Mouse (Mus musculus): ENCODE measurements around the gene Eps8l3. TPM values are rescaled to one million over a fixed set of nuclear protein-coding genes. Genes with fewer than 3 reads are reported as not detected.
A peak's percentile ranks its signal among the peaks of the same experiment; 100 is the strongest.

Eps8l3 gene
- polyA plus RNA-seq, 1 experiment from 2014 or later = not detected

- Histone ChIP-seq H3K9ac (ENCODE audit: low read depth, low read length) (no peak overlapping the region), H3K4me1 (ENCODE audit: control insufficient read depth, insufficient read depth, low read length) (peaks cover 16% of the 10 kb centered on the region; the same call in 1 of the 2 replicates), H3K4me3 (ENCODE audit: low read depth, low read length) (no peak overlapping the region), H3K9me3 (replicated peaks; ENCODE audit: control insufficient read depth, low read length, poor library complexity, severe bottlenecking) (no peaks in the 10 kb centered on the region), H3K4me2 (ENCODE audit: low read length) (no peak overlapping the region), H3K27ac (ENCODE audit: low read length) (peak overlapping the region; percentile 59), H3K27me3 (ENCODE audit: control insufficient read depth, insufficient read depth, low read depth, low read length) (no peaks in the 10 kb centered on the region), H3K36me3 (ENCODE audit: control insufficient read depth, insufficient read depth, low read length) (no peaks in the 10 kb centered on the region)
- no peak for ATAC-seq
- WGBS = 35% methylated on average over 4 of the region's 4 CpGs
Observed at GRCm38 (mm10) chr3:107939830-107940229, 62.8 kb downstream of the Eps8l3 start.

DNA sequence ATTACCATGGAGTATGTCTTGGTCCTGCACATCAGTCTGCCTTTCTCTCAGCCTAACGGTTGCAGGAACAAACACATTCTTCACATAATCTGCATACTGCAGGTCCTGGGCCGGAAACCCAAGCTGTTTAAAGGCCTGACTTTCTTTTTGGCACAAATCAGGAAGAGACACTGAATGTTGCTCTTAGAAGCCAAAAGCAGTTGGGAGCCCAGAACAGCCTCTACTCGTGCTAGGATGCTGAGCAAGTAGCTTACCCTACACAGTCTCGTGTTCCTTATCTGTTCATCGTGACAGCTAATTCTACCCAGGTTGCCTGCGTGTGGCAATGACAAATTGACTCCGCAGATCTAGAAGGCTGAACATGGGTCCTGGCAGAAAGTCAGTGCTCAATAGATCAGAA lies 63.5 kb downstream of the Eps8l3 start:
- no peak overlapping the region for H3K4me3 ChIP-seq (ENCODE audit: low read depth, low read length)
- no peaks in the 10 kb centered on the region for H3K36me3 ChIP-seq (ENCODE audit: control insufficient read depth, insufficient read depth, low read length)
- H3K27ac ChIP-seq (ENCODE audit: low read length) = peak overlapping the region; percentile 30; the same call in 1 of the 2 replicates
- no peaks in the 10 kb centered on the region for H3K9me3 ChIP-seq (replicated peaks; ENCODE audit: control insufficient read depth, low read length, poor library complexity, severe bottlenecking)
- no peak overlapping the region for H3K4me2 ChIP-seq (ENCODE audit: low read length)
- 82% methylated on average over 7 of the region's 7 CpGs for WGBS
- no peak for ATAC-seq
- H3K9ac ChIP-seq (ENCODE audit: low read depth, low read length) = no peak overlapping the region
- no peaks in the 10 kb centered on the region for H3K27me3 ChIP-seq (ENCODE audit: control insufficient read depth, insufficient read depth, low read depth, low read length)
- peaks cover 16% of the 10 kb centered on the region; the same call in 1 of the 2 replicates for H3K4me1 ChIP-seq (ENCODE audit: control insufficient read depth, insufficient read depth, low read length)

DNA sequence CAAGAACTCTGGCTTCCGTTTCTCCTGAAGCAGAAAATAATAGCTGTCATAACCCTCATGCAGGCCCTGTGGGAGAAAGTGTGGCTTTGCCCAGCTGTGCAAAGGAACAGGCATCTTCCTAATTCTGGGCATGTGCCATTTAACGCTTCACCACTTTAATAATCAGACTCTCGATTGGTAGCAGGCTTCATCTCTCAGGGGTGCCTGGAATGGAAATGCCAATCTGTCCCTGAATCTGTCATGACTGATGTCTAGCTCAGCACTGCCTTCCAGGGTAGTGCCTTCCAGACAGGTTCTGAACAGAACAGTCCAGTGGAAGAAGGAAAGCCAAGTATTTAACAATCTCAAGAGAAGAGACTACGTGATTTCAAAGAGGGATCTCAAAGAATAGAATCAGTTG lies 64.2 kb downstream of the Eps8l3 start:
- no peak overlapping the region for H3K27ac ChIP-seq (ENCODE audit: low read length)
- ATAC-seq = no peak
- no peaks in the 10 kb centered on the region for H3K27me3 ChIP-seq (ENCODE audit: control insufficient read depth, insufficient read depth, low read depth, low read length)
- H3K4me2 ChIP-seq (ENCODE audit: low read length) = no peak overlapping the region
- 61% methylated on average over 4 of the region's 4 CpGs for WGBS
- H3K4me3 ChIP-seq (ENCODE audit: low read depth, low read length) = no peak overlapping the region
- no peaks in the 10 kb centered on the region for H3K36me3 ChIP-seq (ENCODE audit: control insufficient read depth, insufficient read depth, low read length)
- H3K9me3 ChIP-seq (replicated peaks; ENCODE audit: control insufficient read depth, low read length, poor library complexity, severe bottlenecking) = no peaks in the 10 kb centered on the region
- peaks cover 16% of the 10 kb centered on the region; the same call in 1 of the 2 replicates for H3K4me1 ChIP-seq (ENCODE audit: control insufficient read depth, insufficient read depth, low read length)
- no peak overlapping the region for H3K9ac ChIP-seq (ENCODE audit: low read depth, low read length)

Other genes starting within 250 kb of the Eps8l3 start
- gene Gm10961, start 245.9 kb upstream of the Eps8l3 start, polyA plus RNA-seq (2015; fragmentation: Nextera tagmentation; extraction: Ambion mirVana) = not detected in 2 replicates
- 154 and 160 TPM in 2 replicates for gene Strip1, start 245.5 kb upstream of the Eps8l3 start, polyA plus RNA-seq (2015; fragmentation: Nextera tagmentation; extraction: Ambion mirVana)
- gene Ahcyl1, start 180.7 kb upstream of the Eps8l3 start, polyA plus RNA-seq (2015; fragmentation: Nextera tagmentation; extraction: Ambion mirVana) = 112 and 114 TPM in 2 replicates
- gene Csf1, start 116.8 kb upstream of the Eps8l3 start, polyA plus RNA-seq (2015; fragmentation: Nextera tagmentation; extraction: Ambion mirVana) = 6.0 and 6.3 TPM in 2 replicates
- gene Gstm5, start 18.6 kb downstream of the Eps8l3 start, polyA plus RNA-seq (2015; fragmentation: Nextera tagmentation; extraction: Ambion mirVana) = 225 and 239 TPM in 2 replicates
- gene Gstm7, start 54.6 kb downstream of the Eps8l3 start, polyA plus RNA-seq (2015; fragmentation: Nextera tagmentation; extraction: Ambion mirVana) = 44.7 and 62.2 TPM in 2 replicates
- gene Gstm6, start 66.5 kb downstream of the Eps8l3 start, polyA plus RNA-seq (2015; fragmentation: Nextera tagmentation; extraction: Ambion mirVana) = 21.2 and 23.2 TPM in 2 replicates
- not detected in 2 replicates for gene Gstm3, start 92.1 kb downstream of the Eps8l3 start, polyA plus RNA-seq (2015; fragmentation: Nextera tagmentation; extraction: Ambion mirVana)
- 6.5 and 7.7 TPM in 2 replicates for gene Gstm2, start 109.2 kb downstream of the Eps8l3 start, polyA plus RNA-seq (2015; fragmentation: Nextera tagmentation; extraction: Ambion mirVana)
- 86.7 and 139 TPM in 2 replicates for gene Gstm1, start 140.7 kb downstream of the Eps8l3 start, polyA plus RNA-seq (2015; fragmentation: Nextera tagmentation; extraction: Ambion mirVana)
- gene Gstm4, start 167.7 kb downstream of the Eps8l3 start, polyA plus RNA-seq (2015; fragmentation: Nextera tagmentation; extraction: Ambion mirVana) = 22.2 and 23.1 TPM in 2 replicates
- gene Ampd2, start 209.4 kb downstream of the Eps8l3 start, polyA plus RNA-seq (2015; fragmentation: Nextera tagmentation; extraction: Ambion mirVana) = 71.2 and 72.4 TPM in 2 replicates
- 0.15 and 0.19 TPM in 2 replicates for gene Gnat2, start 215.6 kb downstream of the Eps8l3 start, polyA plus RNA-seq (2015; fragmentation: Nextera tagmentation; extraction: Ambion mirVana)